Mouse (Mus musculus): ENCODE results near the gene Fam227b. TPM values are rescaled to one million over a fixed set of nuclear protein-coding genes. Genes with fewer than 3 reads are reported as not detected.
A peak's percentile ranks its signal among the peaks of the same experiment; 100 is the strongest.

Gene Fam227b
- polyA plus RNA-seq, 1 experiment from 2014 or later: not detected

DNA sequence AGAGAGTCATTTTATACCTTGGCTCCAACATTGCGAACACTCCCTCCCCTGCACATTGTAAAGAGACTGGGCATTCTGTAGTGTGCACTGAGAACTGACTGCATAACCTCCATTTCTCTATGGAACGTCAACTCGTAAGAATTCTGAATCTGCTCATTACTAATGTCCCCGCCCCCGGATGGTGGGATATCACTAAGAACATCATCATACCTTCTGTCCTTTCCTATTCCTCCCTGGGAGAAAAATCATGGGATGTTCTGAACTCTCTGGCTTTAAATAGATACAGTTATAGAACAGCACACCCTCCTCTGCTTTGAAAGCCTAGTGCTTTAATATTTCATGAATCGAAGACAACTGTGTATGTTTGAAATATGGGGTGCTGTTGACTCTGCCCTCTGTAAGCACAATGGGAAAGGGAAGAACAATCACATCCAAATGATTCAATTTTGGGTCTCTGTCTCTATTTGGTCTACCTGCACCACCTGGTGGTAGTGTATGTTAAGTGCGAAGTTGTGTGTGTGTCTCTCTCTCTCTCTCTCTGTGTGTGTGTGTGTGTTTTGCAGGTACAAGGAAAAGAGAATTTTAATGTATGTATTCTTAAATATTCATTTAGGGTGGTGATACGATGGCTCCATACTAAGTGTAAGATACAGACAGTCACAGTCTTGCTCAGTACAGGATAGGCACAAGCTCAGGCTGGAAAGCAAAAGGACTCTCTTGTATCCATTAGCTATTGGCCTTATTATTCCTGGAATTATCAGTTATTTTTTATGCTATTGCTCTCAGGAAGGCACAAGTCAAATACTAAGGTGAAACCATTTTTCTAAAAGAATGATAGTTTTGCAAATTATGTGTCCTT is 118.5 kb downstream of the Fam227b start:
- Histone ChIP-seq H3K36me3 (ENCODE audit: poor library complexity, severe bottlenecking) (no peaks in the 10 kb centered on the region), H3K9ac (no peak overlapping the region), H3K27me3 (no peaks in the 10 kb centered on the region), H3K4me2 (no peak overlapping the region), H3K27ac (no peak overlapping the region), H3K4me1 (peaks cover 9% of the 10 kb centered on the region; the same call in 1 of the 2 replicates), H3K4me3 (no peak overlapping the region), H3K9me3 (replicated peaks) (no peaks in the 10 kb centered on the region)
- 0 out of 2 replicates have a peak, but pooled peaks have one; percentile 53 for ATAC-seq
- 82% methylated on average over 8 of the region's 8 CpGs for WGBS

DNA sequence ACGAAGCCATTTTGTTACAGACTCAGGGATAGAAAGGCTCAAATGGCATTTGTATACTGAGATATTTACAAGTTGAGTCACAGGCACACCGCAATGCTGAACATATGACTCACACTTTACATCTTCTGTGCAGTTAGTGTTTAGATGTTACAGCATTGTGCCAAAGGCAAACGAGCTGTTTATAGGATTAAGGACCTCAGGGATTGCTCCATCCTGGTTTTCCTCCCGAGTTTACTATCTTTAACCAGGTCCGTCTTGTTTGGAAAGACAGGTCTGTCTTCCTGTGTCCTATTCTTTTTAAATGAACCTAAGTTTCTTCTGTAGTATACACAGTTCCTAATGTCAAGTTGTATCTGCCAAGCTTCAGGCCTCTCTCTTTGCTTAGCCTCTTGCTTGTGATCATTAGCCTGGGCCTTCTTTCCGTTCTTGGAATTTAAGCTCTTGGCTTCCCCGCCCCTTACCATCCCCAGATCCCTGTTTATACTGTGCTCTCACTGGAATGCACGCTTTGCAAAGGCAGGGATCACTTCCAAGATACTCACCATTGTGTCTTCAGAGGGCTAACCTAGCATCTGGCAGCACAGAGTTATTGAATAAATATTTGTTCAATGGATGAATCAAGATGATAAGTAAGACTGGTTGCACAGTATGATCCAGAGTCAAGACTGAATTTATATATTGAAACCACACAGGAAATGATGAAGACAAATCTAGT is 120.5 kb downstream of the Fam227b start:
- Histone ChIP-seq H3K4me2 (no peak overlapping the region), H3K4me1 (peaks cover 9% of the 10 kb centered on the region; the same call in 1 of the 2 replicates), H3K9me3 (replicated peaks) (no peaks in the 10 kb centered on the region), H3K27ac (no peak overlapping the region), H3K36me3 (ENCODE audit: poor library complexity, severe bottlenecking) (no peaks in the 10 kb centered on the region), H3K9ac (no peak overlapping the region), H3K27me3 (no peaks in the 10 kb centered on the region), H3K4me3 (no peak overlapping the region)
- 56% methylated on average over 8 of the region's 8 CpGs for WGBS
- no peak for ATAC-seq

DNA sequence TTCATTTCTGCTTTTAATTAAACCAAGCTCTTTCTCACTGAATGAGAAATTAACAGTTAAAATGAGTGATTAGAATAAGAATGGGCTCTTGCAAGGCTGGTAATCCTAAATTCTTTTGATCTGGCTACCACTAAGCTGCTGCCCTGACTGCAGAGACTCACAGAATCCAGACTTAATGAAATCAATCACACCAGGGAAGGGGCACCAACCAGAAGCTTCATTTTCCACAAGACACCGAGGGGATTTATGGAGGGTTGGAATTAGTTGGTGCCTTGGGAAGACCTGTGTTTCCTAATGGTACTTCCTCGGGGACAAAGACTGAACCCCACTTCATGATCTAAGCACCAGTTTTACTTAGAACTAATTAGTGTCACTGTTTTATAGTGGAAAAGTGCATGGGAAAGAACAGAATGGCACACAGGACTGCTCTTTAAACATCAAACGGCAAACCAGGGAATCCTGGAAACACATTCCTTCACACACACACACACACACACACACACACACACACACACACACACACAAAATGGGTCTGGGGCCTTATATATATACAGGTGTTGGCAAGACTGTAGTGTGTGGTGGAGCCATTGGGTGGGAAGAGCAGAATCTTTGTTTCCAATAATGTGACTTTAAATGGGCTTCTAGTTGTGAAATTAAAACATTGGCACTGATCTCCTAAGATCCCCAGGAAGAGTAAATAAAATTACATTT is 135.9 kb downstream of the Fam227b start:
- Histone ChIP-seq H3K27ac (0 out of 2 replicates have a peak overlapping the region, but pooled peaks have one; percentile 25), H3K4me1 (peaks cover 21% of the 10 kb centered on the region), H3K4me3 (no peak overlapping the region), H3K36me3 (ENCODE audit: poor library complexity, severe bottlenecking) (no peaks in the 10 kb centered on the region), H3K27me3 (no peaks in the 10 kb centered on the region), H3K4me2 (peak overlapping the region; percentile 25; the same call in 1 of the 2 replicates), H3K9ac (no peak overlapping the region), H3K9me3 (replicated peaks) (no peaks in the 10 kb centered on the region)
- peak; percentile 82 for ATAC-seq
- WGBS: 12% methylated on average over 3 of the region's 3 CpGs

DNA sequence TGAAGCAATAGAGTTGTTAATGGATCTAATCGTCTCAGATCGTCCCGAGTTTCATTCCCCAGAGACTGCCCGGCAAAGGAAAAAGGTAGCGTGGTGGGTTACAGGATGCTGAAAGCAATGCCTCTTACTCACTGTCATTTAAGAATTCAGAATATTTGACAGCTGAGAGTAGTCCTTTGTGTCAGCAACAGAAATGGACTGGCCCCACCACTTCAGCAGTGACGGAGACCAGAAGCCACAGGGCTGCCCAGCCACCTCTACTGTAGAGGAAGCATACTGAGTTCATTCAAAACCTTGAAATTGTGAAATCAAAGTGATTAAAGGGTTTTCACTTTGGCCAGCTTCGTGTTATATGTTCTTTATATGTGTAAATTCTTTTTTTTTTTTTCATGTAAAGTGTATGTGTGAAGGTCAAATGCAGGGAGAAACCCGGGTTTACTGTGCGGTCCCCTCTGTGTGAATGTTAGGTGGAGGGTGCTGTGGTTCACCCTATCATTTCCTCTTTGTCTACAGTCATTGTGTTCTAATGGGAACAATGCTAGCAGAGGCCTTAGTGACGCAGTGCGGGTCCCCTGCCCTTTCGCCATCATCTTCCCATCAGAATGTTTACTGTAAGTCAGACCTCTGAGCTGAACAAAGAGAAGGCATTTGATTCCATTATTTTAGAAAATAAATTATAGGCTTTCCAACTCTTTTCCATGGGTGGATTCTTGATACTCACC is 136.7 kb downstream of the Fam227b start:
- H3K36me3 ChIP-seq (ENCODE audit: poor library complexity, severe bottlenecking): no peaks in the 10 kb centered on the region
- no peak overlapping the region for H3K4me3 ChIP-seq
- no peaks in the 10 kb centered on the region for H3K27me3 ChIP-seq
- H3K27ac ChIP-seq: peak overlapping the region; percentile 41; the same call in 1 of the 2 replicates
- no peak overlapping the region for H3K9ac ChIP-seq
- ATAC-seq: peak; percentile 81
- H3K4me1 ChIP-seq: peaks cover 21% of the 10 kb centered on the region
- H3K9me3 ChIP-seq (replicated peaks): no peaks in the 10 kb centered on the region
- H3K4me2 ChIP-seq: 0 out of 2 replicates have a peak overlapping the region, but pooled peaks have one; percentile 22
- WGBS: 15% methylated on average over 12 of the region's 12 CpGs

DNA sequence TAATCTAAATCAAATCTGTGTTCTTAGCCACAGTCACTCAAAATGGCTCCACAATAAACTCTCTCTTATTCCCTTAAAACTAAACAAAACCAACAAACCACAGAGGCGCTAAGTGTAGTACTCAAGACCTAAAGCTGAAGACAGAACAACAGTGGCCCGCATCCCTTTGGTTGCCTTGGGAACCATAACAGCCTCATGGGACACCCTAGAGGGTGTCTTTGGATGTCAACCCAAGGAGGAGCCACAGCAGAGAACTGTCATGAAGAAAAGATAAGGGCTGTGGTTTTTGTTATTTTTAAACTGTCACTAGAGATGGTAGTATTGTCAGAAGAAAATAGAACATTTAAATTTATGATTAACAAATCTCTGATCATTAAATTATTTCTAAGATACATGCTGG is 145.1 kb downstream of the Fam227b start:
- Histone ChIP-seq H3K4me3 (no peak overlapping the region), H3K27ac (no peak overlapping the region), H3K4me1 (peaks cover 9% of the 10 kb centered on the region), H3K9ac (no peak overlapping the region), H3K27me3 (no peaks in the 10 kb centered on the region), H3K4me2 (no peak overlapping the region), H3K36me3 (ENCODE audit: poor library complexity, severe bottlenecking) (no peaks in the 10 kb centered on the region), H3K9me3 (replicated peaks) (no peaks in the 10 kb centered on the region)
- no peak for ATAC-seq
- 73% methylated on average over 2 of the region's 2 CpGs for WGBS

DNA sequence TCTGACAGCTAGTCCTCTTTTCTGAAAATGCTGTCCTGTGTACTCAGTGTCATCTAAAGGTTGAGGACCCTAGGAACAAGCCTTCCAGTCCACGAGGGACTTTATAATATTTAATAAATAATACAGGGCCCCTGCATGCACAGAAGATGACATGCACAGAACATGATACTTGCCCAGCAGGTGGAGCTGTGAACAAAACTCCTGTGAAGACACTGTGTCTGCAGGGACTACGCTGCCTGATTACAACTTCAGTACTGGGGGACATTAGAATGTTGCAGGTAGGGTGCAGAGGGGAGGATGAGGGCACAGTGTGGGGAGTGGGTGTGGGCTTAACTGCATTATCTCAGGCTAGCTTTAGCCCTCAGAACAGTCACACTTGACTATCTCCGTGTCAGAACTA is 145.7 kb downstream of the Fam227b start:
- H3K4me2 ChIP-seq: no peak overlapping the region
- H3K27me3 ChIP-seq: no peaks in the 10 kb centered on the region
- no peak overlapping the region for H3K9ac ChIP-seq
- peak; percentile 85 for ATAC-seq
- H3K9me3 ChIP-seq (replicated peaks): no peaks in the 10 kb centered on the region
- H3K27ac ChIP-seq: no peak overlapping the region
- no peak overlapping the region for H3K4me3 ChIP-seq
- no peaks in the 10 kb centered on the region for H3K36me3 ChIP-seq (ENCODE audit: poor library complexity, severe bottlenecking)
- 41% methylated on average over 3 of the region's 3 CpGs for WGBS
- H3K4me1 ChIP-seq: peaks cover 9% of the 10 kb centered on the region

DNA sequence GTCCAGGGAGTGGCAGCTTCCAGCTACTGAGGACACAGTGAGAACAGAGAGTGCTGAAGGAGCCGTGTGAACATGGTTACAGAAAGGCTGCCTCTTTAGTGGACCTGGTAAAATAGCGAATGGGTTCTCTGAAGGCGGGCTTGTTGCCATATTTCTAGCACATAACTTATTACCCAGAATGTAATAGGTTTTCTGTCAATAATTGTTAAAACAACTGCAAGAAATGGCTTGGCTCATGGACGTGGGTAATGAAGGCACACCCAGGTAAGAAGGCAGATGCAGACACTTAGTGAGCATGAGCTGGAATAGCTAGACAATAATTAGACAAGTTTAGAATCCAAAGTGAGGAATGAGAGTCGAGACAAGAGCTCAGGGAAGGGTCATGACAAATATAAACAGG is 149.5 kb downstream of the Fam227b start:
- ATAC-seq: no peak

DNA sequence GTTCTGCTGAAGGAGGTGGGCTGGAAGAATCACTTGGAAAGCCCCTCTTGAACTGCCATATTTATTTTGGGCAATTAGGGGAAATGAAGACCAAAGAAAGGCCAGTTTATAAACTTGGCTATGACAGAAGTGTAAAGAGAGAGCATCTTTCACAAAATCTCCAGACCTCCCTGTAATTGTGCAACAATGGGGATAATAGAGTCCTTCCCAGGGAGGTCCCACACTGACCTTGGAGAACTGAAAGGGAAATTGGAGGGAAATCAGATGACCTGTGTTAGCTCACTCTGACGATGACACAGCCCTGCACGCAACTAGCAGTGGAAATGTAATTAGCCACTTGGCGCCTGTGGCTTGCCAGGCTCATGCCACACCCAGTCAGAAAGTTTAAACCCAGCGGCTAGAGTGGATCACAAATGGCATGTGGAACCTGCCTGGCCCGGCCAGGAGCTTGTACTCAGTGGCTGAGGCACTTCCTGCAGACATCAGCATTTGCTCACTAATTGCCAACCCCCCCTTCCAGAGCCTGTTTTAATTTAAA is 175.9 kb downstream of the Fam227b start:
- no peaks in the 10 kb centered on the region for H3K36me3 ChIP-seq (ENCODE audit: poor library complexity, severe bottlenecking)
- no peak overlapping the region for H3K4me2 ChIP-seq
- no peak overlapping the region for H3K4me3 ChIP-seq
- WGBS: 63% methylated on average over 5 of the region's 5 CpGs
- H3K27me3 ChIP-seq: no peaks in the 10 kb centered on the region
- no peaks in the 10 kb centered on the region for H3K9me3 ChIP-seq (replicated peaks)
- ATAC-seq: no peak
- no peak overlapping the region for H3K27ac ChIP-seq
- no peaks in the 10 kb centered on the region; the same call in 1 of the 2 replicates for H3K4me1 ChIP-seq
- H3K9ac ChIP-seq: no peak overlapping the region

More for the DNA sequence above, 149.5 kb downstream of the Fam227b start:
- Histone ChIP-seq H3K27ac (no peak overlapping the region), H3K9ac (no peak overlapping the region), H3K27me3 (no peaks in the 10 kb centered on the region), H3K4me1 (no peaks in the 10 kb centered on the region), H3K4me2 (no peak overlapping the region), H3K9me3 (replicated peaks) (no peaks in the 10 kb centered on the region), H3K36me3 (ENCODE audit: poor library complexity, severe bottlenecking) (no peaks in the 10 kb centered on the region), H3K4me3 (no peak overlapping the region)
- WGBS: 80% methylated on average over 5 of the region's 5 CpGs

DNA sequence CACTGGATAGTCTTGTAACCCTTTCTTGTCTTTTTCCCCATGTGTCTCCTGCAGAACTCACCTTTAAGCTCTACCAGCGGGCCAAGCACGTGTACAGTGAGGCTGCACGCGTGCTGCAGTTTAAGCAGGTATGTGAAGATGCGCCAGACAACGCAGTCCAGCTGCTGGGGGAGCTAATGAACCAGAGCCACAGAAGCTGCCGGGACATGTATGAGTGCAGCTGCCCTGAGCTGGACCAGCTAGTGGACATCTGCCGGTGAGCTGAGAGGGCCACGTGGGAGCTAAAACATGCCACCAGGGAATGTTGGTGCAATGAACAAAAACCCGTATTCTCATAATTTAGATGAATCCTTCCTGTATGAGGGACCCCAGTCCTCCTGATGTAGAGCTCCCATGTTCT is 176.6 kb downstream of the Fam227b start:
- no peaks in the 10 kb centered on the region for H3K36me3 ChIP-seq (ENCODE audit: poor library complexity, severe bottlenecking)
- no peak overlapping the region for H3K27ac ChIP-seq
- no peak overlapping the region for H3K9ac ChIP-seq
- H3K4me3 ChIP-seq: no peak overlapping the region
- no peak overlapping the region for H3K4me2 ChIP-seq
- no peaks in the 10 kb centered on the region; the same call in 1 of the 2 replicates for H3K4me1 ChIP-seq
- 97% methylated on average over 10 of the region's 10 CpGs for WGBS
- ATAC-seq: no peak
- H3K27me3 ChIP-seq: no peaks in the 10 kb centered on the region
- no peaks in the 10 kb centered on the region for H3K9me3 ChIP-seq (replicated peaks)

DNA sequence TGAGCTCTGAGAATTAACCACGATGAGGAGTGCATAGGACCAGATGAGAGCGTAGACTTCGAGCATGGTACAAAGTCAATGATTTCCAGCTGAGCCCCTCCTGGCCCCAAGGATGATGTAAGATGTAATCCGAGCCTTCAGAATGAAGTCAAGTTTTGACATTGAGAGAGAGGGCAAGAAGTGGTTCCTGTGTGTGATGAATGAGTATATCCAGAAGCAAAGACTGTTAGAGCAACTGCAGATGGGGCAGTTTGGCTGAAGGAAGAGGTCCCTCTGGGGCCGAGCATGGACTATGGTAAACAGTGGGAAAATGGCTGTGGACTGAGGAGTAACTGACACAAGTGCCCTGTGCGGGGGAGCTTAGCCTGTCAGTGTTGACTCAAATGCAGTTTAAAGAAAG is 178.6 kb downstream of the Fam227b start:
- WGBS: 80% methylated on average over 6 of the region's 6 CpGs
- H3K4me1 ChIP-seq: no peaks in the 10 kb centered on the region; the same call in 1 of the 2 replicates
- ATAC-seq: no peak
- H3K4me3 ChIP-seq: no peak overlapping the region
- no peaks in the 10 kb centered on the region for H3K9me3 ChIP-seq (replicated peaks)
- H3K36me3 ChIP-seq (ENCODE audit: poor library complexity, severe bottlenecking): no peaks in the 10 kb centered on the region
- no peak overlapping the region for H3K27ac ChIP-seq
- H3K4me2 ChIP-seq: no peak overlapping the region
- H3K27me3 ChIP-seq: no peaks in the 10 kb centered on the region
- no peak overlapping the region for H3K9ac ChIP-seq

DNA sequence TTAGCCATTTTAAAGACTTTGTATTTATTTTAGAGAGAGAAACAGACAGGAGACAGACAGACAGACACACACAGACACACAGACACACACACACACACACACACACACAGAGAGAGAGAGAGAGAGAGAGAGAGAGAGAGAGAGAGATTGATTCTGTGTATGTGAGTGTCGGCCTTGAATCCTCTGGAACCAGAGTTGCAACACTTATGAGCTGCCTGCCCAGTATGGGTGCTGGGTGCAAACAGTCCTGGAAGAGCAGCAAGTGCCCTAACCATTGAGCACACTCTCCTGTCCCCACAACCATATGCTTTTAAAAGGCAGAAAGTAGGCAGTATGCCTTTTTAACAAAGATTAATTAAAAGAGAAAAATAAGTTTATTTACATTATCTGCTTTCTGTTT is 183.0 kb downstream of the Fam227b start:
- no peak overlapping the region for H3K27ac ChIP-seq
- WGBS: 92% methylated on average over 1 of the region's 1 CpGs
- H3K36me3 ChIP-seq (ENCODE audit: poor library complexity, severe bottlenecking): no peaks in the 10 kb centered on the region
- H3K4me1 ChIP-seq: no peaks in the 10 kb centered on the region
- no peak overlapping the region for H3K4me2 ChIP-seq
- H3K9me3 ChIP-seq (replicated peaks): no peaks in the 10 kb centered on the region
- no peak for ATAC-seq
- H3K9ac ChIP-seq: no peak overlapping the region
- no peak overlapping the region for H3K4me3 ChIP-seq
- no peaks in the 10 kb centered on the region for H3K27me3 ChIP-seq

All from forebrain, embryonic 13.5 days (tissue).